Mouse (Mus musculus) layer of hippocampus, adult 9-10 months (tissue): ENCODE measurements around the gene Macrod2.
A peak's percentile ranks its signal among the peaks of the same experiment; 100 is the strongest.

ENCODE experiments used
- DNase-seq: peaks from one replicate; pipeline ENCODE4 v3.0.0; 2022; ENCODE audit warnings: low spot score

Macrod2 gene

GRCm38 (mm10) chr2:140912179-140912578, 517.1 kb downstream of the Macrod2 start:
- DNase-seq = no peak

GRCm38 (mm10) chr2:140912931-140913330, 517.8 kb downstream of the Macrod2 start:
- no peak for DNase-seq

GRCm38 (mm10) chr2:140913679-140914412, 518.7 kb downstream of the Macrod2 start:
- DNase-seq = no peak

GRCm38 (mm10) chr2:140926922-140927321, 531.8 kb downstream of the Macrod2 start:
- no peak for DNase-seq

GRCm38 (mm10) chr2:140934483-140934882, 539.4 kb downstream of the Macrod2 start:
- no peak for DNase-seq

- no peak for DNase-seq
Measured at GRCm38 (mm10) chr2:140949461-140949860, 554.4 kb downstream of the Macrod2 start.

- DNase-seq = peak; percentile 11
Measured at GRCm38 (mm10) chr2:140959246-140959645, 564.1 kb downstream of the Macrod2 start.

GRCm38 (mm10) chr2:140970181-140970580, 575.1 kb downstream of the Macrod2 start:
- DNase-seq = no peak

GRCm38 (mm10) chr2:140971845-140972244, 576.7 kb downstream of the Macrod2 start:
- no peak for DNase-seq

- DNase-seq = no peak
Measured at GRCm38 (mm10) chr2:140985670-140986372, 590.7 kb downstream of the Macrod2 start.

- no peak for DNase-seq
Measured at GRCm38 (mm10) chr2:141003846-141004245, 608.7 kb downstream of the Macrod2 start.

GRCm38 (mm10) chr2:141004326-141004725, 609.2 kb downstream of the Macrod2 start:
- no peak for DNase-seq

- no peak for DNase-seq
Measured at GRCm38 (mm10) chr2:141005616-141006015, 610.5 kb downstream of the Macrod2 start.

GRCm38 (mm10) chr2:141007725-141008124, 612.6 kb downstream of the Macrod2 start:
- no peak for DNase-seq

GRCm38 (mm10) chr2:141008458-141008857, 613.3 kb downstream of the Macrod2 start:
- no peak for DNase-seq

GRCm38 (mm10) chr2:141013443-141014165, 618.5 kb downstream of the Macrod2 start:
- no peak for DNase-seq

GRCm38 (mm10) chr2:141022971-141023370, 627.9 kb downstream of the Macrod2 start:
- DNase-seq = no peak

GRCm38 (mm10) chr2:141023916-141024315, 628.8 kb downstream of the Macrod2 start:
- no peak for DNase-seq

GRCm38 (mm10) chr2:141024316-141025043, 629.4 kb downstream of the Macrod2 start:
- no peak for DNase-seq

GRCm38 (mm10) chr2:141056685-141057454, 661.8 kb downstream of the Macrod2 start:
- no peak for DNase-seq

- DNase-seq = no peak
Measured at GRCm38 (mm10) chr2:141057455-141057833, 662.3 kb downstream of the Macrod2 start.
